Mouse (Mus musculus) kidney, adult 9 months (tissue): ENCODE measurements around the gene Ttc12.
A peak's percentile ranks its signal among the peaks of the same experiment; 100 is the strongest.

Source experiments
- DNase-seq: peaks from one replicate; pipeline ENCODE4 v3.0.0; 2022

Gene Ttc12

GRCm38 (mm10) chr9:49485892-49486311 lies at the start of gene Ttc12:
Gene Ttc12, minus strand, starts transcription at chr9:49486225.
- DNase-seq: peak; percentile 92

DNA sequence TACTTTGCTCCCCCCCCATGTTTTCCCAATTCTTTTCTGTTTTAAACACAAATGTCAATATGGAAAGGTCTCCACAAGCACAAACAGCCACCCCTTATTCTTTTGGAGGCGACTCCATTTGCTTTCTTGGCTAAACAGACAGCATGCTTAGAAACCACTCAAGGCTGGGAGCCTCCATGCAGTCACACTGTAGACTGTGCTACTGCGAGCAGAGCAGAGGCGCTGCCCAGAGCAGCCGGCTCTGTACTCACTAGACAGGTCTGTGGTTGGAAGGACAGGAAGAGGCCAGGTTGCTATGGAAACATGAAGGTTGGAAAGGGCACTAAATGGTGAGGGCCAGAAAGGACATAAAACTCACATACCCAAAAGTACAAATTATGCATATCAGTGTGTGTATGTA lies 48.9 kb upstream of the Ttc12 start:
- no peak for DNase-seq

- no peak for DNase-seq
These were observed 48.0 kb upstream of the Ttc12 start for GRCm38 (mm10) chr9:49533912-49534491.

DNA sequence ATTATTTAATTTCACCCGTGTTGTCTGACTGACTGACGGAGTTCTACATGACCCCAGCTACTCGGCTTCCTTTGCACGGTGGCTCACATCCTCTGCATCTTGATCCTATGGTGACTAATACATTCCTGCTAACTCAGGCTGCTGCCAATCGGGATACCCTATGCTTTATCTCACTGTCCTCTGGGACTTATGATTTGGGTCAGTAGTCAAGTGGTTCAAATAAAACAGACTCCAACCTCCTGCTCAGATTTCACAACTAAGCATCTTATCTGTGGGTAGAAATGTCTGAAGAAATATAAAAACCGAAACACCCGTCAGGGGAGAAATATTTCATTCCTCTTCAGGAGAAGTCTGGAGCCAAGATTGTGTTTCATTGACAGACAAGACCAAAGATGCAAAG lies 47.4 kb upstream of the Ttc12 start:
- DNase-seq: no peak

DNA sequence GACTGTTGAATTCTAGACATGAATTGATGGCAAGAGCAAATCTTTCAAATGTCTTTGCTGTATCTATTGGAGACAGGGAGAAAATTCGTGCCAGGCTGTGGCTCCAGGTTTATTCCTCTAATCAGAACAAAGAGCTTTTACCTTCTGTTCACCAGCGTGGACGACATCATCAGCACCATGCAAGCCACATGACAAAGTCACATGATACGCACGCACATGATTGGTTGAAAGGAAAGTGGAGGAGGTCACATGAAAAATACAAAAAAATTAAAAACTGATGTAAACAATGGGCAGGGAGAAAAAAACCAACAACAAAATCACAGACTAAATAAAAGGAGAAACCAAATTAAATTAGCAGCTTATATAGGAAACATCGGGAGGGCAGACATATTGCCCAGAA lies 45.8 kb upstream of the Ttc12 start:
- DNase-seq: no peak

GRCm38 (mm10) chr9:49531257-49531656 lies 45.2 kb upstream of the Ttc12 start:
- no peak for DNase-seq

DNA sequence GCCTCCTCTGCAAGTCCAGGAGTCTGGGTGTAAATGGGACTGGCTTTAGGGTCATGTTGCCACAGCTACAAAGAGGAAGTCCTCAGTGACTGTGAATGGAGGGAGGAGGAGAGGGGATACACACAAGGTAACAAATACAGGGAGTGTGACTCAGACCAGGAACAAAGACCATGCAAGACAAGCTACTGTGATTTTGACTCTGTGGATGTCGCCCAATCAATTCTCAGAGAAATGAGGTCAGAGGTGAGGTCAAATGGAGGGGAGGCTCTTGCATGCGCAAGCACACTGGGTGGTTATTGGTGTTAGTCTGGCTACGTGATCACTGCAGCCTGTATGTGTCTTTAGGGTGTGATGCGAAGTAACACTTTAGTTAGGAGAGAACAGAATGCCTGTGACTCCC lies 44.7 kb upstream of the Ttc12 start:
- no peak for DNase-seq

- no peak for DNase-seq
These were observed 43.4 kb upstream of the Ttc12 start for GRCm38 (mm10) chr9:49529366-49529959.

DNA sequence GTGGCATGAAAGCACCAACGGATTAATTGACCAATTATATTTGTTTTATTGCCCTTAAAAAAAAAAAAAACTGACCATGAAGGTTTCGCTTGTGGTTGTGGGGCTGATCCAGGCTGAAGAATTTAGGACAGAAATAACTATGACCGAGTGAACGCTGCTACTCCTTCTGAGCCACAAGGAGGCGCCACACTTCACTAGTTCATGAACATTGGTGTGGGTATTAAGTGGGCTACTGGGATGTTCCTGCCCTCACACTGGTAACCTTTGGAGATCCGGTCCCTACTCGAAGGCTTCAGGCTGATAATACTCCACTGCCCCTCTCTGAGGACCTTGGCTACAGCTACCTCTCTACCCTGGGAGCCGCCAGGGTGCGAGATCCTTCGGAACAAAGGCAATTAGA lies 42.9 kb upstream of the Ttc12 start:
- no peak for DNase-seq

GRCm38 (mm10) chr9:49528026-49528425 lies 42.0 kb upstream of the Ttc12 start:
- no peak for DNase-seq

DNA sequence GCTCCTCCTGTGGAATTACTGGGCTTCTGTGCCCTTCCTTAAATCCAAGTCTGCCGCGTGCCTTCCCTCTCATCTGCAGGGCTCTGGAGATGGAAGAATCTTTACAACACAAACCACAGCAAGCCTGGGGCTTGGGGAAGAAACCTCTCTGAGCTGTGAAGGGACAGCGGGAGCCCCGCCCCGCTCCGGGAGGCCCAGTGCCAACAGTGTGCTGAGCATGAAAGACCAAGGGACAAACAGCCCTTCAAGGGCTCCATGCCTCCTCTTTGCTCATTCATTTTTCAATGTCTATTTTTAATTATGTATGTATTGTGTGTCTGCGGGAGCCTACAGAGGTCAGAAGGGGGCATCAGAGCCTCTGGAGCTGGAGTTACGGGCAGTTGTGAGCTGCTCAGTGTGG lies 41.3 kb upstream of the Ttc12 start:
- no peak for DNase-seq

- DNase-seq: no peak
These were observed 38.7 kb upstream of the Ttc12 start for GRCm38 (mm10) chr9:49524721-49525120.

DNA sequence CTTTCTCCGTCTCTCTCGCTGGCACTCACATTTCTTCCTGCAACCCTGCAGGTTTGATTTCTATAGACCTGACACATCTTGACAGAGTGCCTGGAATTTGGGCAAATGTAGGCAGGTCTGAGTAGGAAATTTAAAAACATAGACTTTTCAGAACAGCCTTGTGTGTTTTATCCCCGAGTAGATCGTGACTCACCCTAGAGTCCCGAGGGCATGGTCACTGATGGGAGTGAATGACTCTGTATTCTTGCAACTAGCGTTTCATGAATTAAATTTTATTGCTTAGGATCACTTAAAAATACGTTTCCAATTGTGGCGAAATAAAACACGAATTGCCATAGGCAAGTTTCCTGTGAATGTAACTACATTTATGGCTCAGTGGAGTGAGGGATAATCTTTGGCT lies 37.9 kb upstream of the Ttc12 start:
- DNase-seq: no peak

DNA sequence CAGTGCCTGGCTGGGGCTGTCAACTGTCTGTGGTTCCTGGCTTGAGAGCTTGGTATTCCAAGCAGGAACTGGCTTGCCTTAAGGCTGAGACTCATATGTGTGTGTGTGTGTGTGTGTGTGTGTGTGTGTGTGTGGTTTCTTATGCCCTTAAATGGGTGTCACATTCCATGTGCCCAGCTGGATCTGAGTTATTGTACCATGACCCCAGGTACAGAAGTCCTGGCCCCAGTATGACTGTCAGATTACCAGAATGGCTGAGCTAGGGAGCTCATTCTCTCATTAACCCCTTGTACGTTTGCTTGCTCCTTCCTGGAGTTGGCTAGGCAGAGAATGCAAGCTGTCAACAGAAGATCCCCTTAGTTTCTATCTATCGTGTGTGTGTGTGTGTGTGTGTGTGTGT lies 28.3 kb upstream of the Ttc12 start:
- peak; percentile 77 for DNase-seq

GRCm38 (mm10) chr9:49510666-49511065 lies 24.6 kb upstream of the Ttc12 start:
- no peak for DNase-seq

DNA sequence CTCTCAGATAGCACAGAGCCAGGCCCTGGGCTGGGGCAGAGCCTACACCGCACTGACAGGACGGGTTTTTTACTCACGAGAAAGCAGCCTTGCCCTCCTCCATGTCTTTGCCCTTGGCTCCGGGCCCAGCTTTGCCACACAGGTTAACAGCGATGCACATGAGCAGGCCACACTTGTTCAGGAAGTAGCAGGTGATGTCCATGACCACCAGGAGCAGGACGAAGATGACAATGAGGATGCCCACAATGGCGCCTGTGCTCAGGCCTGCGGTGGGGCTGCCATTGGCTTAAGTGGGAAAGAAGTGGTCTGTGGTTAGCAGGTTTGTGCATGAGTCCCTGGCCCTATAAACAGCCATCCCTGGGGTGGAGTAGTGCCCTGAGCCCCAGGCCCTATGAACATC lies 23.6 kb upstream of the Ttc12 start:
- no peak for DNase-seq

GRCm38 (mm10) chr9:49509094-49509493 lies 23.1 kb upstream of the Ttc12 start:
- DNase-seq: no peak

- DNase-seq: peak; percentile 70
These were observed 22.0 kb upstream of the Ttc12 start for GRCm38 (mm10) chr9:49507829-49508585.

GRCm38 (mm10) chr9:49504658-49505057 lies 18.6 kb upstream of the Ttc12 start:
- no peak for DNase-seq

DNA sequence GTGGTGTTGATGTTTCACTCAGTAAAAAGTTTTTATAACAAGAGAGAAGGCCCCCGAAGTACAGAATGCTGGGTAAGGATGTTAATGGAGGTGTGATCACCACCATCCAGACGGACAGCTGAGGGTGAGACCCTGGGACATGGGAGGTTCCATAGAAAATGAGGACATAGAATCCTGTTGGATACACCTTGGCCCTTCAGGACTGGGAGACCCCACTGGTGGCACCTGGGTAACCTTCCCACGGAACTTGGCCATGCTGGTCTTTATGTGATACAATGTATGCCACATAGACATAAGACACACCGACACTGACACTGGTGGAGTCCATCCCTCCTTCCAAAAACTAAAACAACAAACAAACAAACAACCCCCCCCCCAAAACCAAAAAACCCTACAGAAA lies 16.2 kb upstream of the Ttc12 start:
- DNase-seq: no peak

DNA sequence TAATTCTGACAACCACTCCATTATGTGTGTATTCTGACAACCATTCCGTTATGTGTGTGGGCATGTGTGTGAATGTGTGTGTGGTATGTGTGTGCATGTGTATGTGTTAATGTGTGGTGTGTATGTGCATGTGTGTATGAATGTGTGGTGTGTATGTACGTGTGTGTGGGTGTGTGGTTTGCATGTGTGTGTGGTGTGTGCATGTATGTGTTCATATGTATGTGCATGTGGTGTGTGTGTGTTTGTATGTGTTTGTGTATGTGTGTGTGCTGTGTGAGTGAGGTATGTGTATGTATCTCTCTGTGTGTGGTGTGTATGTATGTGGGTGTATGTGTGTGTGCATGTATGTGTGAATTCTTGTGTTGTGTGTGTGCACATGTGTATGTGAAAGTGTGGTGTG lies 13.9 kb upstream of the Ttc12 start:
- no peak for DNase-seq

DNA sequence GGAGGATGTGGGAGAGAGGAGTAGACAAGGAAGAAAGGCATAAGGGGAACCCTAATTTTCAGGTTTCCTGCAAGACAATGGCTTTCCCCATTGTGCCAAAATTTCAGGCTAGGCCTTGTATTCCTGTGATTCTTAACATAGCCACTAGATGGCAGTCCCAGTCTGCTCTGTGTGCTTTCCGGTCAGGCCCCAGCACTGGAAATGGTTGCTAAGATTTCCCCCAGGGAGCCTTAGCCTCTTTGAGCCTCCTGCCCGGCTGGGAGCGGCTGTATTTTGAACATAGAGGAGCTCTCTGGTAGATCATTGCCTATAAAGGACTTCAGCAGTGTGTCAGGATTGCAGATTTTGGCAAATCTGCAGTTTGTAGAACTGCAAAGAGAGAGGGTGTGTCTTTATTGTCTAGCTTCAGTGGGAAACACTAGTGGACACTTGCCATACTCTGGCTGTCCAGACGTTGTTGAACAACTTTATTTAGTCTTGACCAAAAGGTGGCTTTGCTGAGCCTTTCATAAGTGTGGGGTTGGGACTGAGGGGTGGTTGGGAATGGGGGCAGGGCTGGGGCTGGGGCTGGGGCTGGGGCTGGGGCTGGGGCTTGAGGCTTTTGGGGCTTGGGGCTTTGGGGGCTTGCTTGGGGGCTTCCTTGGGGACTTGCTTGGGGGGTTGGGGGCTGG lies 8.1 kb upstream of the Ttc12 start:
- DNase-seq: peak; percentile 73

GRCm38 (mm10) chr9:49490609-49491008 lies 4.6 kb upstream of the Ttc12 start:
- no peak for DNase-seq
